ENCODE assay signal across 10 mouse cellular contexts in genomic region chr19:46899306-46899705, GRCm38 (mm10).
A peak's percentile ranks its signal among the peaks of the same experiment; 100 is the strongest.
DNase-seq lines count a peak whose midpoint lies in the region; ATAC-seq and TF ChIP-seq lines count a peak whose summit lies in the region.
"Had no signal": no experiment of that assay in that cellular context is flagged by ENCODE, and none has a peak within 500 bp of the region (broad histone marks: within the 10 kb centered on the region; RNA-seq: fewer than 3 reads in every experiment).

No protein-coding gene starts in this region.

- peaks cover 58% of the 10 kb centered on the region for H3K36me3 ChIP-seq in heart, embryonic 14.5 days (ENCODE audit: control insufficient read depth, insufficient read depth, low read length)
- H3K36me3 ChIP-seq in macrophage (ENCODE audit: inconsistent target) = peaks cover 42% of the 10 kb centered on the region
- peaks cover 11% of the 10 kb centered on the region for H3K36me3 ChIP-seq in intestine, postnatal 0 days (ENCODE audit: control insufficient read depth, insufficient read depth)

- H3K79me2 ChIP-seq in macrophage (ENCODE audit: inconsistent target) = peaks cover 27% of the 10 kb centered on the region; the same call in 1 of the 2 replicates

- H3K4me2 ChIP-seq in heart, embryonic 14.5 days (ENCODE audit: low read length) = no peak overlapping the region
- H3K4me2 ChIP-seq in intestine, postnatal 0 days (replicated peaks; ENCODE audit: low read depth) = no peak overlapping the region
- H3K4me2 ChIP-seq: embryonic facial prominence, embryonic 15.5 days; hindbrain, embryonic 13.5 days had no signal

- H3K27ac ChIP-seq in bone marrow, adult 2 months (ENCODE audit: control insufficient read depth, insufficient read depth, low read depth, low read length, poor library complexity) = peak overlapping the region; percentile 79
- peak overlapping the region; percentile 30 to 52; a peak in 3 of 4 replicates for H3K27ac ChIP-seq in heart, embryonic 14.5 days (replicated peaks in 1 of 2; ENCODE audit: control insufficient read depth in 1 of 2, insufficient read depth in 1 of 2, low read depth in 2 of 2, low read length in 2 of 2)
- H3K27ac ChIP-seq in macrophage = peak overlapping the region; percentile 3
- no peak overlapping the region for H3K27ac ChIP-seq in intestine, postnatal 0 days (ENCODE audit: low read depth, low read length)
- H3K27ac ChIP-seq: embryonic facial prominence, embryonic 15.5 days; hindbrain, embryonic 13.5 days had no signal

- no peak for ATAC-seq in heart, embryonic 14.5 days (ENCODE audit: insufficient number of reproducible peaks, insufficient read depth, low FRiP score, low read depth)
- no peak for ATAC-seq in intestine, postnatal 0 days
- no peak for ATAC-seq in CD4-positive, CD25-positive, alpha-beta regulatory T cell, adult 4 months

- no peak overlapping the region for H3K4me3 ChIP-seq in bone marrow, adult 2 months (replicated peaks; ENCODE audit: control insufficient read depth, low read depth, low read length)
- H3K4me3 ChIP-seq in heart, embryonic 14.5 days (ENCODE audit: control insufficient read depth in 1 of 2, insufficient read depth in 1 of 2, low read depth in 1 of 2, low read length in 2 of 2) = no peak overlapping the region
- no peak overlapping the region for H3K4me3 ChIP-seq in macrophage (ENCODE audit: inconsistent target)
- no peak overlapping the region for H3K4me3 ChIP-seq in intestine, postnatal 0 days (ENCODE audit: low read depth, low read length)
- H3K4me3 ChIP-seq: embryonic facial prominence, embryonic 15.5 days; hindbrain, embryonic 13.5 days had no signal

- TF ChIP-seq CTCF in bone marrow, adult 2 months (IDR thresholded peaks at IDR 0.05; ENCODE audit: control insufficient read depth, insufficient read depth, low read length) = no peak
- TF ChIP-seq CTCF in intestine, postnatal 0 days (IDR thresholded peaks at IDR 0.05; ENCODE audit: low read depth) = no peak

- peaks cover 10% of the 10 kb centered on the region; the same call in 1 of the 2 replicates for H3K4me1 ChIP-seq in bone marrow, adult 2 months (ENCODE audit: control insufficient read depth, insufficient read depth, low read length)
- peaks cover 11 to 23% of the 10 kb centered on the region in 2 experiments for H3K4me1 ChIP-seq in heart, embryonic 14.5 days (ENCODE audit: control insufficient read depth in 2 of 2, insufficient read depth in 2 of 2, low read length in 2 of 2)
- H3K4me1 ChIP-seq in intestine, postnatal 0 days (replicated peaks; ENCODE audit: control insufficient read depth, insufficient read depth, low read length) = 0 out of 2 replicates have a peak, but pooled peaks cover 3% of the 10 kb centered on the region
- H3K4me1 ChIP-seq: embryonic facial prominence, embryonic 15.5 days; hindbrain, embryonic 13.5 days had no signal

- no peaks in the 10 kb centered on the region for H3K27me3 ChIP-seq in heart, embryonic 14.5 days (ENCODE audit: control insufficient read depth, insufficient read depth, low read length)
- H3K27me3 ChIP-seq in intestine, postnatal 0 days (replicated peaks; ENCODE audit: control insufficient read depth, insufficient read depth, low read length) = no peaks in the 10 kb centered on the region
- H3K27me3 ChIP-seq: embryonic facial prominence, embryonic 15.5 days; hindbrain, embryonic 13.5 days had no signal

- peak; percentile 56 for DNase-seq in layer of hippocampus, adult 9-11 months
- DNase-seq in layer of hippocampus, adult 11-12 months (ENCODE audit: low spot score) = no peak
- DNase-seq: right cerebral cortex, postnatal 14 days had no signal

- TF ChIP-seq POLR2A in bone marrow, adult 2 months (IDR thresholded peaks at IDR 0.05; ENCODE audit: borderline replicate concordance, control insufficient read depth, low read depth, low read length) = no peak

- H3K9ac ChIP-seq in heart, embryonic 14.5 days (ENCODE audit: low read length) = no peak overlapping the region
- no peak overlapping the region for H3K9ac ChIP-seq in intestine, postnatal 0 days (ENCODE audit: low read depth, low read length)
- H3K9ac ChIP-seq: embryonic facial prominence, embryonic 15.5 days; hindbrain, embryonic 13.5 days had no signal

- H3K9me3 ChIP-seq in heart, embryonic 14.5 days (ENCODE audit: control insufficient read depth, low read length) = peaks cover 4% of the 10 kb centered on the region
- no peaks in the 10 kb centered on the region for H3K9me3 ChIP-seq in intestine, postnatal 0 days (ENCODE audit: control insufficient read depth)
- H3K9me3 ChIP-seq: embryonic facial prominence, embryonic 15.5 days; hindbrain, embryonic 13.5 days had no signal

- WGBS in bone marrow, adult 2 months = 5% methylated on average over 5 of the region's 5 CpGs
- 32% methylated on average over 5 of the region's 5 CpGs for WGBS in heart, embryonic 14.5 days
- WGBS in macrophage (ENCODE audit: missing documents) = 2% methylated on average over 5 of the region's 5 CpGs
- WGBS in intestine, postnatal 0 days = 51% methylated on average over 5 of the region's 5 CpGs
